7 mouse cellular contexts compared by ENCODE assay signal in the genomic region with DNA sequence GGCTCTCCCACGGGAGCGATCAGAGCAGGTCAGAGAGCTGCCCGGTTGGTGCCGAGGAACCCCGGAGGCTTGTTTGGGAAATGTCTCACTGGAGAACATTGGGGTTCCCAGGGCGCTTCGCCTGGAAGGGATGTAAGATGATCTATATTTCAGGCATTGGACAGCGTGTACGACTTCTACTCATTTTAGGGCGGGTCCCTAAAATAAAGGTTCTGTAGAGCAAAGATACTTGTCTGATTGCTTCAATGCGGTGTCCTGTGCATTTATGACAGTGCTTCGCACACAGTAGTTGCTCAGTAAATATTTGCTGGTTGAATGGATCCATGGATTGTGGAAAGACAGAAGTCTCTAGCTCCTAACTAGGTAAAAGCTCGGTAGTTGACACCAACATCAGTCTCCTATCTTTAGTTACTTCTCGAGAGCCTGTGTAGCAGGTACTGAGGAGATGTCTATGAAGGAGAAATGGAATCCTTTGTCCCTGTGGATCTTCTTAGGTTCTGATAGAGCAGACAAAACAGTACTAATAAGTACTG. TPM values are rescaled to one million over a fixed set of nuclear protein-coding genes. Genes with fewer than 3 reads are reported as not detected.
DNase-seq lines count a peak whose midpoint lies in the region; ATAC-seq and TF ChIP-seq lines count a peak whose summit lies in the region.

No protein-coding gene starts in this region.

- peak overlapping the region; percentile 61 for H3K4me2 ChIP-seq in stomach, embryonic 16.5 days (ENCODE audit: low read depth, low read length)

- no peak for TF ChIP-seq POLR2A in liver, adult 2 months (IDR thresholded peaks at IDR 0.05; ENCODE audit: extremely low read depth, insufficient read depth, low read length)

- H3K4me1 ChIP-seq in erythroblast, embryonic 14.5 days (ENCODE audit: control insufficient read depth) = peaks cover 51% of the 10 kb centered on the region
- peaks cover 9% of the 10 kb centered on the region for H3K4me1 ChIP-seq in liver, adult 2 months (ENCODE audit: control insufficient read depth, insufficient read depth, low read length)
- peaks cover 8% of the 10 kb centered on the region for H3K4me1 ChIP-seq in stomach, embryonic 16.5 days (ENCODE audit: control insufficient read depth, insufficient read depth, low read length)

- peaks cover 10% of the 10 kb centered on the region for H3K36me3 ChIP-seq in erythroblast, embryonic 14.5 days (ENCODE audit: control insufficient read depth)
- H3K36me3 ChIP-seq in liver, adult 2 months (ENCODE audit: control insufficient read depth, insufficient read depth, low read length) = no peaks in the 10 kb centered on the region
- H3K36me3 ChIP-seq in stomach, embryonic 16.5 days (ENCODE audit: control insufficient read depth, insufficient read depth, low read length) = no peaks in the 10 kb centered on the region

- peaks cover 6% of the 10 kb centered on the region for H3K27me3 ChIP-seq in erythroblast, embryonic 14.5 days (ENCODE audit: control insufficient read depth)
- no peaks in the 10 kb centered on the region for H3K27me3 ChIP-seq in liver, adult 2 months (ENCODE audit: control insufficient read depth, insufficient read depth, low read length)
- H3K27me3 ChIP-seq in stomach, embryonic 16.5 days (ENCODE audit: control insufficient read depth, insufficient read depth, low read length) = no peaks in the 10 kb centered on the region

- H3K4me3 ChIP-seq in erythroblast, embryonic 14.5 days (replicated peaks) = peak overlapping the region; percentile 99
- H3K4me3 ChIP-seq in liver, adult 2 months (ENCODE audit: insufficient read depth, low read depth, low read length) = peak overlapping the region; percentile 91
- H3K4me3 ChIP-seq in stomach, embryonic 16.5 days (replicated peaks; ENCODE audit: low read length) = peak overlapping the region; percentile 91

- 3% methylated on average over 14 of the region's 14 CpGs for WGBS in liver, adult 2 months
- 15% methylated on average over 14 of the region's 14 CpGs for WGBS in stomach, embryonic 16.5 days

- peaks cover 17% of the 10 kb centered on the region; the same call in 1 of the 2 replicates for H3K79me2 ChIP-seq in liver, adult 2 months (ENCODE audit: control insufficient read depth, insufficient read depth, low read length)

- DNase-seq in urinary bladder, postnatal 25 days (ENCODE audit: low spot score) = peak; percentile 17
- no peak for DNase-seq in urinary bladder, postnatal 14 days (ENCODE audit: low spot score)
- DNase-seq in liver, adult 2 months (ENCODE audit: extremely low read depth, low read depth, low spot score) = peak; percentile 51
- DNase-seq in right cerebral cortex, adult 2 months (ENCODE audit: low spot score in 2 of 2) = no peak
- DNase-seq in spleen, adult 12 weeks (ENCODE audit: low spot score) = no peak

- peak overlapping the region; percentile 95 for H3K9ac ChIP-seq in liver, adult 2 months (ENCODE audit: low read depth, low read length)
- peak overlapping the region; percentile 94 for H3K9ac ChIP-seq in stomach, embryonic 16.5 days (ENCODE audit: low read length)

- ATAC-seq in stomach, embryonic 16.5 days (ENCODE audit: insufficient read depth, low FRiP score) = no peak

- no peak for TF ChIP-seq CTCF in liver, adult 2 months (IDR thresholded peaks at IDR 0.05; ENCODE audit: low read depth, low read length)

- H3K27ac ChIP-seq in liver, adult 2 months (replicated peaks; ENCODE audit: insufficient read depth, low read depth, low read length) = peak overlapping the region; percentile 77
- peak overlapping the region; percentile 84 for H3K27ac ChIP-seq in stomach, embryonic 16.5 days (ENCODE audit: low read length)

- no peaks in the 10 kb centered on the region for H3K9me3 ChIP-seq in erythroblast, embryonic 14.5 days (ENCODE audit: control insufficient read depth, low read length)
- H3K9me3 ChIP-seq in stomach, embryonic 16.5 days (replicated peaks; ENCODE audit: control insufficient read depth, low read length) = no peaks in the 10 kb centered on the region

RNA-seq across cellular contexts. Expression of gene Arfgef2, which starts 0.9 kb away (rescaled TPM):
- 0.34 and 0.48 TPM in 2 replicates for polyA plus RNA-seq in erythroblast, embryonic 14.5 days (2012)
- 18.3 and 26.0 TPM in 2 replicates for total RNA-seq in liver, adult 2 months (2014; rRNA removed)
- polyA plus RNA-seq in liver, adult 2 months (2012; rRNA removed) = 13.5 and 15.8 TPM in 2 replicates
- polyA plus RNA-seq in stomach, embryonic 16.5 days (2015; fragmentation: Nextera tagmentation; extraction: Ambion mirVana) = 6.1 and 6.5 TPM in 2 replicates

RNA-seq across cellular contexts. Expression of gene Trp53rkb, which starts 13.9 kb away (rescaled TPM):
- polyA plus RNA-seq in erythroblast, embryonic 14.5 days (2012) = 0.13 and 0.46 TPM in 2 replicates
- 1.5 and 1.8 TPM in 2 replicates for total RNA-seq in liver, adult 2 months (2014; rRNA removed)
- polyA plus RNA-seq in liver, adult 2 months (2012; rRNA removed) = 3.0 and 3.1 TPM in 2 replicates
- polyA plus RNA-seq in stomach, embryonic 16.5 days (2015; fragmentation: Nextera tagmentation; extraction: Ambion mirVana) = 4.8 and 5.3 TPM in 2 replicates

Comparison
In these comparisons a context has a peak if more than half of its experiments do, and no peak if none do; other contexts are left out.
1. DNase-seq: peak in urinary bladder, postnatal 25 days (single experiment) and liver, adult 2 months (single experiment); none in urinary bladder, postnatal 14 days (single experiment), right cerebral cortex, adult 2 months (0 of 2) and spleen, adult 12 weeks (single experiment).
2. Peak in every context shown above with its lines, with median percentiles within 50 percentile points of each other: H3K4me3 ChIP-seq.